Mouse (Mus musculus) intestine, embryonic 16.5 days (tissue): ENCODE results near the gene Cpne4. TPM values are rescaled to one million over a fixed set of nuclear protein-coding genes. Genes with fewer than 3 reads are reported as not detected.

ENCODE experiments used
- ATAC-seq: fragments of 200-750 bp; cut with Nextera tagmentation; 2 replicates; pipeline ENCODE4 v1.8.0; 2017; ENCODE audit warnings: moderate TSS enrichment, moderate library complexity
- H3K27ac ChIP-seq: fragments of 300-500 bp; sonication (generic); 2 replicates; pipeline ENCODE4 v1.5.1; 2014; ENCODE audit warnings: mild to moderate bottlenecking, low read length
- H3K27me3 ChIP-seq: fragments of 300-500 bp; sonication (generic); replicated peaks from 2 replicates; pipeline ENCODE4 v1.6.1; 2014; ENCODE audit warnings: low read length, control low read depth, mixed read lengths; ENCODE audit not compliant: control insufficient read depth, insufficient read depth
- H3K36me3 ChIP-seq: fragments of 300-500 bp; sonication (generic); 2 replicates; pipeline ENCODE4 v1.6.1; 2014; ENCODE audit warnings: low read length, control low read depth; ENCODE audit not compliant: control insufficient read depth, insufficient read depth
- H3K4me1 ChIP-seq: fragments of 300-500 bp; sonication (generic); 2 replicates; pipeline ENCODE4 v1.6.1; 2014; ENCODE audit warnings: low read length, control low read depth, mixed read lengths; ENCODE audit not compliant: control insufficient read depth, insufficient read depth
- H3K4me2 ChIP-seq: fragments of 300-500 bp; sonication (generic); 2 replicates; pipeline ENCODE4 v1.6.1; 2014; ENCODE audit warnings: low read depth, low read length, control low read depth
- H3K4me3 ChIP-seq: fragments of 300-500 bp; sonication (generic); 2 replicates; pipeline ENCODE4 v1.5.1; 2014; ENCODE audit warnings: mild to moderate bottlenecking, low read length
- H3K9ac ChIP-seq: fragments of 300-500 bp; sonication (generic); 2 replicates; pipeline ENCODE4 v1.6.1; 2014; ENCODE audit warnings: low read depth, low read length
- H3K9me3 ChIP-seq: fragments of 300-500 bp; sonication (generic); 2 replicates; pipeline ENCODE4 v1.6.1; 2016; ENCODE audit warnings: low read length, control low read depth; ENCODE audit not compliant: control insufficient read depth
- WGBS: fragments of 180-500 bp; shearing (Covaris S2); extraction: QIAGEN DNeasy Blood & Tissue Kit; methylation state at CpG from one replicate; pipeline ENCODE4 v1.1.7; 2014; 5-methylcytosine and 5-hydroxymethylcytosine counted together
- polyA plus RNA-seq: library from polyadenylated mRNA; unstranded; fragments of >200 nt; fragmentation: Nextera tagmentation; extraction: Ambion mirVana; gene quantifications from 2 replicates; pipeline ENCODE4 v1.2.1, GENCODE M21; 2015

Cpne4 gene
- polyA plus RNA-seq, 1 experiment from 2014 or later: 1.1 TPM

DNA sequence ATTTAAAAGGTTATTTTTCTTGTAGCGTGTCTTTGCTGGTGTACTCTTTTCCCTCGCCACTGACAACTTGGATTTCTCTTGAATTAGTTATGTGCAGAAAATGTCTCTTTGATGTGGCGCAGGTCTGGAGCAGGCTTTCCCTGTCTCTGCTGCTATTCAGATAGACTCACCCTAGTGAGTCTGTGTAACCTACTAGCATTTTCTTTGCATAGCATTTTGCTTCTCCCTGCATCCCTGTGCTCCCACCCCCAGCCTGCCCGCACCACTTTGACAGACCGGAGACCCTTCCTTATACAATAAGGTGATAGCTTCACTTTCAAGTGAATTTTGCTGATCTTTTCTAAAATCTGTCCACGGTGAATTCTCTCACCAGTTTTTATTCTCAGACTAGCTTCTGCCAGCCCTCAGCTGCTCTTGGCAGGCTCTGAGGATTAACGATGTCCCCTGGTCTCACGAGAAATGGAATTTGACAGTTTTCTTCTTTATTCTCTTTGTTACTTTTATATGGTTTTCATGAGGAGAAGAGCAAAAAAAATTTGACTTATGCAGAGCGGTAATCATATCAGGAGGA is 105.7 kb downstream of the Cpne4 start:
- 74% methylated on average over 9 of the region's 9 CpGs for WGBS
- Histone ChIP-seq H3K4me3 (no peak overlapping the region), H3K27ac (no peak overlapping the region)

GRCm38 (mm10) chr9:104659758-104660157 is 112.7 kb downstream of the Cpne4 start:
- Histone ChIP-seq H3K27me3 (no peaks in the 10 kb centered on the region), H3K27ac (no peak overlapping the region), H3K4me2 (no peak overlapping the region), H3K36me3 (no peaks in the 10 kb centered on the region), H3K9ac (no peak overlapping the region), H3K4me3 (no peak overlapping the region), H3K9me3 (no peaks in the 10 kb centered on the region), H3K4me1 (no peaks in the 10 kb centered on the region)
- ATAC-seq: no peak
- 64% methylated on average over 4 of the region's 4 CpGs for WGBS

More for the DNA sequence above, 105.7 kb downstream of the Cpne4 start:
- H3K4me1 ChIP-seq: no peaks in the 10 kb centered on the region
- no peaks in the 10 kb centered on the region for H3K9me3 ChIP-seq
- no peak overlapping the region for H3K4me2 ChIP-seq
- ATAC-seq: no peak
- H3K36me3 ChIP-seq: no peaks in the 10 kb centered on the region
- H3K9ac ChIP-seq: no peak overlapping the region
- H3K27me3 ChIP-seq: no peaks in the 10 kb centered on the region

DNA sequence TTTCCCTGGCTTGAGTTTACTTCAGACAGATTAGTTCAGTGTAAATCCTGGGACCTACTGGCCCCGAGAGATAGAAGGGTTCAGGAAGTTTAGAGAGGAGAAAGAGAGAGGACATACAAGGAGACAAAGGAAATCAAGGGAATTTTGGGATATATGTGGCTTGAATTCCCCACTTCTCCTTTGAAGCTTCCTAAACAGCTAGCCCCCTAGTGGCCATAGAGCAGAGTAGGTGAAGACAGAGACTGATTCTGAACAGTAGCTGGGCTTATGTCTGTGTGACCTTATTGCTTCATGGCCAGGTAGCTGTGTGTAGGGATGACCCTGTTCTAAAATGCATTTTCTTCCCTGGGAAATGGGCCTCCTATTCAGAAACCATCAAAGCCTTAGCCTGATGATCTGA is 129.6 kb downstream of the Cpne4 start:
- no peak for ATAC-seq
- Histone ChIP-seq H3K27ac (no peak overlapping the region), H3K27me3 (no peaks in the 10 kb centered on the region), H3K9ac (no peak overlapping the region), H3K9me3 (no peaks in the 10 kb centered on the region), H3K4me1 (no peaks in the 10 kb centered on the region), H3K36me3 (no peaks in the 10 kb centered on the region), H3K4me3 (no peak overlapping the region), H3K4me2 (no peak overlapping the region)
- WGBS: 41% methylated on average over 1 of the region's 1 CpGs

DNA sequence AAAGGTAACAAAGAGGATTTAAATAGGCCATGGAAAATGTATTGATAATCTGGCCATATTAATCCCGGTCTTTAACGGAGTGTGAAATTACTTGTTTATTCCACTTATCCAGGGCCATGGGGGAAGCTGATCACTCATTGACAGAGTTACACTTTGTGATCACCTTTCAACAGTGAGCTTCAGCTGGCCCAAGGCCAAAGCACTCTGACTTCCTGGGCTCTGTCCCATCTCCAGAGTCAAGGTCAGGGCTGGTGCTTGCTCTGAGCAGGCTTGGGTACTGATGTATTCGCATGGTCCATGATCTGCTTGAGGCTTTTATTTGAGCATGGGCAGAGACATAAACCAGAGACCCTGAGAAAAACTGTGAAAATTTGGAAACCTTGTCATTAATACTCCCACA is 131.5 kb downstream of the Cpne4 start:
- Histone ChIP-seq H3K27me3 (no peaks in the 10 kb centered on the region), H3K4me1 (no peaks in the 10 kb centered on the region), H3K36me3 (no peaks in the 10 kb centered on the region), H3K4me3 (no peak overlapping the region), H3K4me2 (no peak overlapping the region), H3K27ac (no peak overlapping the region), H3K9me3 (no peaks in the 10 kb centered on the region), H3K9ac (no peak overlapping the region)
- no peak for ATAC-seq
- 88% methylated on average over 3 of the region's 3 CpGs for WGBS

DNA sequence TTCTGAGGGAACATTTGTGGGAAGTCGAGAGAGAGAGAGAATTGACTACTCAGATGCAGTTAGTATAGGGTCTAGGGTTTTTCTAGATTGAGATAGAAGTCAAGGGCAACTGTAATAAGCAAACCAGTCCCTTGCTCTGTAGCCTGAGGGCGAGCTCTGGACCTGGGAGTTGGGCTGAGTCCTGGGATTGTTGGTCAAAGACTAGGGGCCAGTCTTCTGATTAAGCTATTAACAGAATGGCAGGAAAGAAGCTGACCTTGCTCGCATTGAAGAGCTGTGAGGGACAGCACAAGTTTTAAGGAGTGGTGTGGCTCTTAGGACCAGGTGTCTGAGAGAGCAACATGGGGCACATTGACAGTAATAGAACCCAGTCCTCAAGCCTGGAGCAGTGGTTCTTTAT is 140.0 kb downstream of the Cpne4 start:
- Histone ChIP-seq H3K36me3 (no peaks in the 10 kb centered on the region), H3K4me2 (no peak overlapping the region), H3K9ac (no peak overlapping the region), H3K4me1 (no peaks in the 10 kb centered on the region), H3K27ac (no peak overlapping the region), H3K4me3 (no peak overlapping the region), H3K9me3 (no peaks in the 10 kb centered on the region), H3K27me3 (no peaks in the 10 kb centered on the region)
- WGBS: 65% methylated on average over 3 of the region's 3 CpGs
- ATAC-seq: no peak

DNA sequence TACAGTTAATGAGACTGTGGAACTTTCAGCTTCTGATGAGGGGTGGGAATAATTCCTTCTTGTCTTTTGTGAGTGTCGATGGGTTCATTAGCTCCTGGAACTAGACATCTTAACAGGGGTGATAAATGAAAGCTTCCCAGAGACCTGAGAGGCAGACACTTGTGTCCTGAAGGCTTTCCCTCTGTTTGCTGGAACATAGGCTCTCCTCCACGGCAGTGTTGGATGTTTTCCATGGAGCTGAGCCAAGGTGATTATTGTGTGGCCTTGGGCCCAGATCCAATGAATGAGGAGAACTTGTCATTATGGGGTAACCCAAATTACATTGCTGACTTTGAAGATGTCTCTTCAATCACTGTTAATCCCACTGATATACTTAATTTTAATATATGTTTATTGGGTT is 146.1 kb downstream of the Cpne4 start:
- Histone ChIP-seq H3K4me1 (no peaks in the 10 kb centered on the region), H3K36me3 (no peaks in the 10 kb centered on the region), H3K4me3 (no peak overlapping the region), H3K9ac (no peak overlapping the region), H3K27ac (no peak overlapping the region), H3K9me3 (no peaks in the 10 kb centered on the region), H3K27me3 (no peaks in the 10 kb centered on the region), H3K4me2 (no peak overlapping the region)
- ATAC-seq: no peak
- WGBS: 43% methylated on average over 2 of the region's 2 CpGs

DNA sequence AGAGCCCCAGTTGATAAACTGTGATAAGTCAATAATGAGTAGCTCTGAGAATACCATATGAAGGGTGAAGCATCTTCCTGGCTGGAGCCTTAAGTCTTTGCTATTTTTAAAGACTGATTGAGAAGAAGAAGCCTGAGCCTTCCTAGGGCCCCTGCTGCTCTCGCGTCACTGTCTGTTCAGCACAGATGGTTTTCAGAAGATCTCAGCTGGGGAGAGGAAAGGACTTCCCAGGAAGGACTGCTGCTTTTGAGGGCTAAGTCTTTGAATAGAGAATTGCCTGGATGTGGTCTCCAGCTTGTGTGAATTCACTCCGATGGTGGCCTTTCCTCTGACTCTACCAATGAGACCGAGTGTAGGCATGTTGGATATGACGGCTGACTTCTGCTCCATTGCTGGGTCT is 163.7 kb downstream of the Cpne4 start:
- no peak overlapping the region for H3K9ac ChIP-seq
- no peak for ATAC-seq
- H3K9me3 ChIP-seq: no peaks in the 10 kb centered on the region
- no peaks in the 10 kb centered on the region for H3K4me1 ChIP-seq
- H3K36me3 ChIP-seq: no peaks in the 10 kb centered on the region
- no peaks in the 10 kb centered on the region for H3K27me3 ChIP-seq
- 92% methylated on average over 5 of the region's 5 CpGs for WGBS
- H3K4me2 ChIP-seq: no peak overlapping the region
- H3K4me3 ChIP-seq: no peak overlapping the region
- no peak overlapping the region for H3K27ac ChIP-seq

GRCm38 (mm10) chr9:104725311-104725710 is 178.2 kb downstream of the Cpne4 start:
- H3K27ac ChIP-seq: no peak overlapping the region
- no peaks in the 10 kb centered on the region for H3K36me3 ChIP-seq
- no peak overlapping the region for H3K4me3 ChIP-seq
- no peaks in the 10 kb centered on the region for H3K4me1 ChIP-seq
- no peak overlapping the region for H3K9ac ChIP-seq
- H3K9me3 ChIP-seq: no peaks in the 10 kb centered on the region
- H3K4me2 ChIP-seq: no peak overlapping the region
- H3K27me3 ChIP-seq: no peaks in the 10 kb centered on the region
- no peak for ATAC-seq
- 75% methylated on average over 2 of the region's 2 CpGs for WGBS

DNA sequence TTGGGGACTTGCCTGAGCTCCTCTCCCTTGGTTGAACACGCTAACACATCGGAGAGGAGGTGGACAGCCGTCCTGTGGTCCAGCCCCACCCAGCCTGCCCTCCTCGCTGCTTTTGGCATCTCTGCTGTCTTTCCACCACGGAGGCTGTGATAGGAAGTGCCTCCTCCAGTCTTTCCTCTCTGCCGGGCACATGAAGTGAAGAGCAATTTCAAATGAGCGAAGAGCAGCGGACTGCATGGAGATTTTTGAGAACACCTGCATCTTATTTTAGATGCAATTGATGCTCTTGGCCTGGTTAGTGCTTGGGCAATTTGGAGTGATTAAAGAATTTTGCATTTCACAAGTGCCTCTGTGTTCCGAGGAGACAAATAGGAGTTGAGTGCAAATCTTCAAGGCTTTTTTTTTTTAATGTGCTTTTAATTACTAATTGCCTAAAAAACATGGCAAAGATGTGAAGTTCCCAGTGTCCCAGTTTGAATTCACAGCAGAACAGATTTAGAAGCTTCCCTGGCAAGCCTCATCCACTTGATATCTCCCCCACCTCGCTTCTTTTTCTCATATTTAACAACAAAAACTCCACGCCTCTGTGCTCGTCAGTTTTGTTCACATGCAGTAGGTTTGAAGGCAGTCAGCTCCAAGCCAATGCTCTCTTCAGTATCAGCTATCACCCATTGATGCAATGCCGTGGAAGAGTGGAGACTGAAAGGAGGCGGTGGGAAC is 195.7 kb downstream of the Cpne4 start:
- ATAC-seq: no peak
- WGBS: 80% methylated on average over 14 of the region's 14 CpGs
- H3K9ac ChIP-seq: no peak overlapping the region
- H3K4me2 ChIP-seq: no peak overlapping the region
- H3K36me3 ChIP-seq: no peaks in the 10 kb centered on the region
- H3K4me1 ChIP-seq: no peaks in the 10 kb centered on the region
- no peak overlapping the region for H3K27ac ChIP-seq
- H3K4me3 ChIP-seq: no peak overlapping the region
- no peaks in the 10 kb centered on the region for H3K27me3 ChIP-seq
- no peaks in the 10 kb centered on the region for H3K9me3 ChIP-seq

DNA sequence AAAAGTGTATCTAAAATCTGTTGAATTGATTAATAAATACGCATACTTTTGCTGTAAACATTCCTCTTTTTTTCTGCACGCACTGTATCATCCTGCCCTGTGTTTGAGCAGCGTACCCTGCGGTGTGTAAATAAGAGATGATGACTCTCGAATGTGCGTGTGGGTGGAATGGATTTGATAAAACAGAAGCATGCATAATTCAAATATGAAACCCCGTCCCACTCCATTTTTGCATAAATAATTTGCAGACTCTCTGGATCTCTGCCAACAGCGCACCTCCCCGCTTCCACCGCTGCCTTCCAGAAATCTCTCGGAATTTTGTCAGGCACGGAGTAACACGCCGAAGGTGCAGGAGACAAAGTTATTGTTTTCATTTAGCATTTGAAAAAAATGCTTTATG is 208.4 kb downstream of the Cpne4 start:
- no peaks in the 10 kb centered on the region for H3K36me3 ChIP-seq
- no peak for ATAC-seq

More for the DNA sequence above, 208.4 kb downstream of the Cpne4 start:
- WGBS: 73% methylated on average over 14 of the region's 14 CpGs
- Histone ChIP-seq H3K27ac (no peak overlapping the region), H3K4me3 (no peak overlapping the region), H3K27me3 (no peaks in the 10 kb centered on the region), H3K9ac (no peak overlapping the region), H3K4me1 (no peaks in the 10 kb centered on the region), H3K9me3 (no peaks in the 10 kb centered on the region), H3K4me2 (no peak overlapping the region)
